Mouse (Mus musculus) E14TG2a.4 (cell line): ENCODE measurements around the gene Dync2h1.

ENCODE experiments used
- CTCF ChIP-seq: conservative IDR thresholded peaks from 2 replicates; pipeline ENCODE4 v1.5.1; 2014; ENCODE audit warnings: low read length
- POU5F1 ChIP-seq: IDR thresholded peaks from 2 replicates; pipeline ENCODE4 v1.6.1; 2014; ENCODE audit warnings: low read length, borderline replicate concordance

DNA sequence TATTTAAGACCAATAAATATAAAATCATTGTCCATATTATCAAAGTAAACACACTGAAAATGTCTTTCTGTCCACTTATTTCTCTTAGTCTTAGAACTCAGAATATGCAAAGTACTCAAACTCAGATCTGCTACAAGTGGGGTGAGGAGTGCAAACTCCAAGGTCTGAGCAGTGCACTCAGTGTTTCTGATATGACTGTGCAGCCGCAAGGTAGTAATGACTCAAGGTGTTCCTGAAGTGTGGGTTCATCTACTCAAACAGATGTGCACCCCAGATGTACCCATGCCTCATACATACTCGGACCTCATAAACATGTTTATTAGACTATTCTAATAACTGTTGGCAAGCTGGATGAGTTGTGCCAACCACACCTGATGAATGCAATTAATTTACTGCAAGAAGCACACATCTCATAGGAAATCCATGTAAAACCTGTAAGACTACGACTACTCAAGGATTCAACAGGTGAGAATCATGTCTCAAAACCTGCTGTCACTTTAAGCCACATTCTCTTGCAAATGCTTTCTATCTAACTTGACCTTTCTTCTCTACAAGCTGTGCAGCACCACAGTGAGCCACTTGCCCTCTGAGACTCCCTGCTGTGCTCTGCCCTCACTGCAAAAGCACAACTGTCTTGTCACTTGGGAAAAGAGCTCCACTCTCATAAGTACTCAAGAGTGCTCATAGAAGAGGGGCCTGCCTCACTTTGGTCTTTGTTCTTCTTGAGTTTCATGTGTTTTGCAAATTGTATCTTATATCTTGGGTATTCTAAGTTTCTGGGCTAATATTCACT is 195.2 kb downstream of the Dync2h1 start:
- TF ChIP-seq POU5F1 (no peak), CTCF (no peak)
